Mouse (Mus musculus) embryonic facial prominence, embryonic 12.5 days (tissue): ENCODE data around the gene St3gal2. TPM values are rescaled to one million over a fixed set of nuclear protein-coding genes. Genes with fewer than 3 reads are reported as not detected.

Source experiments
- ATAC-seq: fragments of 200-750 bp; cut with Nextera tagmentation; 2 replicates; pipeline ENCODE4 v1.8.0; 2017; ENCODE audit not compliant: insufficient number of reproducible peaks, insufficient read depth, low FRiP score, low TSS enrichment
- H3K27ac ChIP-seq: fragments of 300-500 bp; sonication (generic); 2 replicates; pipeline ENCODE4 v1.5.1; 2016; ENCODE audit warnings: mild to moderate bottlenecking
- H3K27me3 ChIP-seq: fragments of 300-500 bp; sonication (generic); 2 replicates; pipeline ENCODE4 v1.6.1; 2016; ENCODE audit warnings: mild to moderate bottlenecking, moderate library complexity
- H3K36me3 ChIP-seq: fragments of 300-500 bp; sonication (generic); 2 replicates; pipeline ENCODE4 v1.6.1; 2016; ENCODE audit warnings: mild to moderate bottlenecking
- H3K4me1 ChIP-seq: fragments of 300-500 bp; sonication (generic); 2 replicates; pipeline ENCODE4 v1.6.1; 2016
- H3K4me2 ChIP-seq: fragments of 300-500 bp; sonication (generic); replicated peaks from 2 replicates; pipeline ENCODE4 v1.6.1; 2016; ENCODE audit warnings: mild to moderate bottlenecking, moderate library complexity
- H3K4me3 ChIP-seq: fragments of 300-500 bp; sonication (generic); 2 replicates; pipeline ENCODE4 v1.5.1; 2016; ENCODE audit warnings: mild to moderate bottlenecking
- H3K9ac ChIP-seq: fragments of 300-500 bp; sonication (generic); 2 replicates; pipeline ENCODE4 v1.6.1; 2016; ENCODE audit warnings: mild to moderate bottlenecking, moderate library complexity
- H3K9me3 ChIP-seq: fragments of 300-500 bp; sonication (generic); 2 replicates; pipeline ENCODE4 v1.6.1; 2016; ENCODE audit warnings: mild to moderate bottlenecking, moderate library complexity
- whole genome bisulfite sequencing: fragments of 180-500 bp; shearing (Covaris S2); methylation state at CpG from one replicate; pipeline ENCODE4 v1.1.7; 2016; 5-methylcytosine and 5-hydroxymethylcytosine counted together
- polyA plus RNA-seq: library from polyadenylated mRNA; unstranded; fragments of >200 nt; fragmentation: Nextera tagmentation; extraction: Ambion mirVana; gene quantifications from 2 replicates; pipeline ENCODE4 v1.2.1, GENCODE M21; 2016

Gene St3gal2
- polyA plus RNA-seq, 1 experiment from 2014 or later = 45.5 TPM

- Histone ChIP-seq H3K9ac (no peak overlapping the region), H3K27ac (no peak overlapping the region), H3K36me3 (peaks cover 10% of the 10 kb centered on the region; the same call in 1 of the 2 replicates), H3K4me2 (no peak overlapping the region), H3K4me1 (no peaks in the 10 kb centered on the region), H3K9me3 (no peaks in the 10 kb centered on the region), H3K4me3 (no peak overlapping the region), H3K27me3 (no peaks in the 10 kb centered on the region)
- 83% methylated on average over 3 of the region's 3 CpGs for WGBS
- no peak for ATAC-seq
Measured at GRCm38 (mm10) chr8:110932444-110932843, 12.7 kb downstream of the St3gal2 start.

GRCm38 (mm10) chr8:110933272-110933671 lies 13.6 kb downstream of the St3gal2 start:
- H3K9me3 ChIP-seq = no peaks in the 10 kb centered on the region
- no peak overlapping the region for H3K27ac ChIP-seq
- no peaks in the 10 kb centered on the region for H3K27me3 ChIP-seq
- ATAC-seq = no peak
- H3K9ac ChIP-seq = no peak overlapping the region
- H3K36me3 ChIP-seq = peaks cover 12% of the 10 kb centered on the region; the same call in 1 of the 2 replicates
- H3K4me2 ChIP-seq = no peak overlapping the region
- WGBS = 95% methylated on average over 2 of the region's 2 CpGs
- no peak overlapping the region for H3K4me3 ChIP-seq
- no peaks in the 10 kb centered on the region for H3K4me1 ChIP-seq

GRCm38 (mm10) chr8:110936217-110936616 lies 16.5 kb downstream of the St3gal2 start:
- Histone ChIP-seq H3K4me1 (peaks cover 4% of the 10 kb centered on the region), H3K4me2 (no peak overlapping the region), H3K27ac (no peak overlapping the region), H3K27me3 (no peaks in the 10 kb centered on the region), H3K9ac (no peak overlapping the region), H3K4me3 (no peak overlapping the region), H3K9me3 (no peaks in the 10 kb centered on the region), H3K36me3 (0 out of 2 replicates have a peak, but pooled peaks cover 4% of the 10 kb centered on the region)
- ATAC-seq = no peak
- WGBS = 93% methylated on average over 12 of the region's 12 CpGs

GRCm38 (mm10) chr8:110938882-110939589 lies 19.3 kb downstream of the St3gal2 start:
- 0 out of 2 replicates have a peak, but pooled peaks have one; percentile 35 for ATAC-seq
- peaks cover 4% of the 10 kb centered on the region for H3K4me1 ChIP-seq
- H3K9me3 ChIP-seq = no peaks in the 10 kb centered on the region
- 0 out of 2 replicates have a peak, but pooled peaks cover 4% of the 10 kb centered on the region for H3K36me3 ChIP-seq
- WGBS = 67% methylated on average over 6 of the region's 6 CpGs
- H3K4me2 ChIP-seq = no peak overlapping the region
- H3K4me3 ChIP-seq = no peak overlapping the region
- H3K27me3 ChIP-seq = no peaks in the 10 kb centered on the region
- H3K27ac ChIP-seq = peak overlapping the region; percentile 50; the same call in 1 of the 2 replicates
- H3K9ac ChIP-seq = no peak overlapping the region

GRCm38 (mm10) chr8:110940682-110941452 lies 21.1 kb downstream of the St3gal2 start:
- Histone ChIP-seq H3K27me3 (no peaks in the 10 kb centered on the region), H3K4me1 (peaks cover 4% of the 10 kb centered on the region), H3K4me2 (no peak overlapping the region), H3K9ac (no peak overlapping the region), H3K9me3 (no peaks in the 10 kb centered on the region), H3K27ac (no peak overlapping the region), H3K4me3 (no peak overlapping the region), H3K36me3 (0 out of 2 replicates have a peak, but pooled peaks cover 4% of the 10 kb centered on the region)
- WGBS = 89% methylated on average over 15 of the region's 15 CpGs
- ATAC-seq = no peak

- H3K36me3 ChIP-seq = 0 out of 2 replicates have a peak, but pooled peaks cover 4% of the 10 kb centered on the region
- no peak overlapping the region for H3K9ac ChIP-seq
- H3K27me3 ChIP-seq = no peaks in the 10 kb centered on the region
- 75% methylated on average over 10 of the region's 10 CpGs for WGBS
- no peak overlapping the region for H3K27ac ChIP-seq
- no peak overlapping the region for H3K4me3 ChIP-seq
- ATAC-seq = no peak
- no peaks in the 10 kb centered on the region for H3K9me3 ChIP-seq
- H3K4me2 ChIP-seq = no peak overlapping the region
- peaks cover 4% of the 10 kb centered on the region for H3K4me1 ChIP-seq
Measured at GRCm38 (mm10) chr8:110941453-110941948, 21.8 kb downstream of the St3gal2 start.

- Histone ChIP-seq H3K9me3 (no peaks in the 10 kb centered on the region), H3K9ac (no peak overlapping the region), H3K4me1 (no peaks in the 10 kb centered on the region; the same call in 1 of the 2 replicates), H3K4me3 (no peak overlapping the region), H3K4me2 (no peak overlapping the region), H3K27me3 (no peaks in the 10 kb centered on the region), H3K27ac (no peak overlapping the region), H3K36me3 (no peaks in the 10 kb centered on the region)
- 87% methylated on average over 7 of the region's 7 CpGs for WGBS
- ATAC-seq = no peak
Measured at GRCm38 (mm10) chr8:110944276-110944876, 24.7 kb downstream of the St3gal2 start.

GRCm38 (mm10) chr8:110945716-110946115 lies 26.0 kb downstream of the St3gal2 start:
- Histone ChIP-seq H3K4me3 (no peak overlapping the region), H3K4me2 (no peak overlapping the region), H3K9me3 (no peaks in the 10 kb centered on the region), H3K4me1 (no peaks in the 10 kb centered on the region; the same call in 1 of the 2 replicates), H3K27ac (no peak overlapping the region), H3K9ac (no peak overlapping the region), H3K36me3 (no peaks in the 10 kb centered on the region), H3K27me3 (no peaks in the 10 kb centered on the region)
- ATAC-seq = no peak
- WGBS = 80% methylated on average over 4 of the region's 4 CpGs

- H3K4me1 ChIP-seq = no peaks in the 10 kb centered on the region
- no peaks in the 10 kb centered on the region for H3K27me3 ChIP-seq
- no peak for ATAC-seq
- WGBS = 81% methylated on average over 17 of the region's 17 CpGs
- peaks cover 5% of the 10 kb centered on the region; the same call in 1 of the 2 replicates for H3K36me3 ChIP-seq
- no peak overlapping the region for H3K4me3 ChIP-seq
- H3K4me2 ChIP-seq = no peak overlapping the region
- no peak overlapping the region for H3K27ac ChIP-seq
- H3K9me3 ChIP-seq = no peaks in the 10 kb centered on the region
- H3K9ac ChIP-seq = no peak overlapping the region
Measured at GRCm38 (mm10) chr8:110950065-110950484, 30.4 kb downstream of the St3gal2 start.

GRCm38 (mm10) chr8:110954776-110955175 lies 35.1 kb downstream of the St3gal2 start:
- Histone ChIP-seq H3K27ac (no peak overlapping the region), H3K36me3 (peaks cover 36% of the 10 kb centered on the region), H3K4me3 (no peak overlapping the region), H3K9me3 (no peaks in the 10 kb centered on the region), H3K4me2 (no peak overlapping the region), H3K4me1 (no peaks in the 10 kb centered on the region), H3K9ac (no peak overlapping the region), H3K27me3 (no peaks in the 10 kb centered on the region)
- WGBS = 71% methylated on average over 8 of the region's 8 CpGs
- ATAC-seq = no peak

GRCm38 (mm10) chr8:110956619-110957450 lies 37.1 kb downstream of the St3gal2 start:
- ATAC-seq = no peak
- Histone ChIP-seq H3K4me1 (no peaks in the 10 kb centered on the region), H3K27me3 (no peaks in the 10 kb centered on the region), H3K4me2 (no peak overlapping the region), H3K9me3 (no peaks in the 10 kb centered on the region), H3K36me3 (peaks cover 44% of the 10 kb centered on the region), H3K27ac (no peak overlapping the region), H3K4me3 (no peak overlapping the region), H3K9ac (no peak overlapping the region)
- 88% methylated on average over 15 of the region's 15 CpGs for WGBS
